Mouse (Mus musculus) spleen, postnatal 0 days (tissue): ENCODE measurements around the gene Hist1h2bf. TPM values are rescaled to one million over a fixed set of nuclear protein-coding genes. Genes with fewer than 3 reads are reported as not detected.

Experiments used
- polyA plus RNA-seq: library from polyadenylated mRNA; unstranded; fragments of >200 nt; fragmentation: Nextera tagmentation; extraction: Ambion mirVana; gene quantifications from 2 replicates; pipeline ENCODE4 v1.2.1, GENCODE M21; 2015

Gene Hist1h2bf
- polyA plus RNA-seq, 1 experiment from 2014 or later: 26.9 TPM

Other genes starting within 250 kb of the Hist1h2bf start
- 17.3 and 18.4 TPM in 2 replicates for gene Zfp322a, start 205.0 kb downstream of the Hist1h2bf start, polyA plus RNA-seq
- gene Abt1, start 150.3 kb downstream of the Hist1h2bf start, polyA plus RNA-seq: 6.4 and 6.9 TPM in 2 replicates
- gene Btn1a1, start 108.3 kb downstream of the Hist1h2bf start, polyA plus RNA-seq: 2.5 and 3.0 TPM in 2 replicates
- gene Btn2a2, start 85.3 kb downstream of the Hist1h2bf start, polyA plus RNA-seq: not detected in 2 replicates
- 10.2 and 10.9 TPM in 2 replicates for gene Hist1h4h, start 43.1 kb downstream of the Hist1h2bf start, polyA plus RNA-seq
- gene Hist1h2af, start 40.3 kb downstream of the Hist1h2bf start, polyA plus RNA-seq: 40.9 and 45.6 TPM in 2 replicates
- gene Hist1h3g, start 38.8 kb downstream of the Hist1h2bf start, polyA plus RNA-seq: 18.3 and 26.4 TPM in 2 replicates
- 2.3 and 2.8 TPM in 2 replicates for gene Hist1h2bh, start 30.8 kb downstream of the Hist1h2bf start, polyA plus RNA-seq
- 5.0 and 8.1 TPM in 2 replicates for gene Hist1h3f, start 30.1 kb downstream of the Hist1h2bf start, polyA plus RNA-seq
- 7.3 and 7.9 TPM in 2 replicates for gene Hist1h4f, start 22.5 kb downstream of the Hist1h2bf start, polyA plus RNA-seq
- gene Hist1h1d, start 20.9 kb downstream of the Hist1h2bf start, polyA plus RNA-seq: 0.91 and 1.1 TPM in 2 replicates
- 15.3 and 18.5 TPM in 2 replicates for gene Hist1h3e, start 11.8 kb downstream of the Hist1h2bf start, polyA plus RNA-seq
- gene Hist1h2ae, start 3.0 kb downstream of the Hist1h2bf start, polyA plus RNA-seq: 134 and 158 TPM in 2 replicates
- gene Hist1h2bg, start 2.8 kb downstream of the Hist1h2bf start, polyA plus RNA-seq: 22.9 and 29.0 TPM in 2 replicates
- gene Hist1h2ad, start 185 bp upstream of the Hist1h2bf start, polyA plus RNA-seq: 4.1 and 8.1 TPM in 2 replicates
- 19.3 and 30.4 TPM in 2 replicates for gene Hist1h3d, start 1.6 kb upstream of the Hist1h2bf start, polyA plus RNA-seq
- 202 and 234 TPM in 2 replicates for gene Hist1h4d, start 7.4 kb upstream of the Hist1h2bf start, polyA plus RNA-seq
- gene Hist1h2be, start 46.9 kb upstream of the Hist1h2bf start, polyA plus RNA-seq: 2.5 and 3.2 TPM in 2 replicates
- gene Hist1h1e, start 48.4 kb upstream of the Hist1h2bf start, polyA plus RNA-seq: 31.4 and 33.9 TPM in 2 replicates
- 1.9 and 3.1 TPM in 2 replicates for gene Hist1h2ac, start 109.8 kb upstream of the Hist1h2bf start, polyA plus RNA-seq
- 77.4 and 85.8 TPM in 2 replicates for gene Hist1h2bc, start 110.0 kb upstream of the Hist1h2bf start, polyA plus RNA-seq
- gene Hist1h1t, start 121.6 kb upstream of the Hist1h2bf start, polyA plus RNA-seq: not detected in 2 replicates
- gene Hist1h4c, start 124.3 kb upstream of the Hist1h2bf start, polyA plus RNA-seq: 18.8 TPM in 2 replicates
- gene Hfe, start 136.7 kb upstream of the Hist1h2bf start, polyA plus RNA-seq: 10.7 and 14.6 TPM in 2 replicates
- gene Hist1h1c, start 164.6 kb upstream of the Hist1h2bf start, polyA plus RNA-seq: 62.5 and 68.9 TPM in 2 replicates
- 10.7 and 11.0 TPM in 2 replicates for gene Hist1h3c, start 171.4 kb upstream of the Hist1h2bf start, polyA plus RNA-seq
- gene Hist1h2bb, start 172.5 kb upstream of the Hist1h2bf start, polyA plus RNA-seq: 7.7 and 9.4 TPM in 2 replicates
- gene Hist1h2ab, start 176.9 kb upstream of the Hist1h2bf start, polyA plus RNA-seq: 104 and 128 TPM in 2 replicates
- gene Hist1h3b, start 178.1 kb upstream of the Hist1h2bf start, polyA plus RNA-seq: 51.9 and 64.5 TPM in 2 replicates
- gene Hist1h4b, start 182.8 kb upstream of the Hist1h2bf start, polyA plus RNA-seq: 8.3 and 9.5 TPM in 2 replicates
- 1.3 and 1.4 TPM in 2 replicates for gene Hist1h4a, start 187.0 kb upstream of the Hist1h2bf start, polyA plus RNA-seq
- gene Hist1h3a, start 188.2 kb upstream of the Hist1h2bf start, polyA plus RNA-seq: 26.7 and 31.7 TPM in 2 replicates
- gene Hist1h1a, start 189.5 kb upstream of the Hist1h2bf start, polyA plus RNA-seq: 15.4 and 20.8 TPM in 2 replicates
- not detected in 2 replicates for gene Trim38, start 195.7 kb upstream of the Hist1h2bf start, polyA plus RNA-seq
- not detected in 2 replicates for gene Slc17a2, start 232.8 kb upstream of the Hist1h2bf start, polyA plus RNA-seq